Mouse (Mus musculus): ENCODE data around the gene Myo10.
A peak's percentile ranks its signal among the peaks of the same experiment; 100 is the strongest.

The Myo10 gene

GRCm38 (mm10) chr15:25622200-25622866, at the start of gene Myo10:
Gene Myo10, plus strand, starts transcription at chr15:25622525.
- DNase-seq (ENCODE audit: low spot score in 2 of 2): peak; percentile 100

GRCm38 (mm10) chr15:25573113-25573512, 49.2 kb upstream of the Myo10 start:
- no peak for DNase-seq (ENCODE audit: low spot score in 2 of 2)

- DNase-seq (ENCODE audit: low spot score in 2 of 2): no peak
Measured at GRCm38 (mm10) chr15:25573876-25574601, 48.3 kb upstream of the Myo10 start.

GRCm38 (mm10) chr15:25577327-25578051, 44.8 kb upstream of the Myo10 start:
- DNase-seq (ENCODE audit: low spot score in 2 of 2): no peak

GRCm38 (mm10) chr15:25578369-25578768, 44.0 kb upstream of the Myo10 start:
- peak; percentile 64 to 75 for DNase-seq (ENCODE audit: low spot score in 2 of 2)

DNA sequence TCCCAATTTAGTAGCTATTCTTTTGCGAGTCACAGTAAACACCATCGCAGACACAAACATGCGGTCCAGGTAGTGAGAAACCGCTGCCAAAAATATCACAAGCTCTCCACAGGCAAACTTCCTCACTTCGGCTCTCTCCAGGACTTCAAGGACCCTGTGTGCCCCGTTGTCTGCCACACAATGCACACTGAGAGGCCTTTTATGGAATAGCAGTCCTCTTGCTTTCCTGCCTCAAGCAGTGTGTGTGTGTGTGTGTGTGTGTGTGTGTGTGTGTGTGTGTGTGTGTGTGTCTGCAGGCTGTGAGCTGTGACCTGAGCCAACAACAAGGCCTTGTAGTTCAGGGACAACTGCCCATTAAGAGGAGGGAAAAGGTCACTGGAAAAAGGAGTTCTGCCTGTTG, 41.6 kb upstream of the Myo10 start:
- no peak for DNase-seq (ENCODE audit: low spot score in 2 of 2)

DNA sequence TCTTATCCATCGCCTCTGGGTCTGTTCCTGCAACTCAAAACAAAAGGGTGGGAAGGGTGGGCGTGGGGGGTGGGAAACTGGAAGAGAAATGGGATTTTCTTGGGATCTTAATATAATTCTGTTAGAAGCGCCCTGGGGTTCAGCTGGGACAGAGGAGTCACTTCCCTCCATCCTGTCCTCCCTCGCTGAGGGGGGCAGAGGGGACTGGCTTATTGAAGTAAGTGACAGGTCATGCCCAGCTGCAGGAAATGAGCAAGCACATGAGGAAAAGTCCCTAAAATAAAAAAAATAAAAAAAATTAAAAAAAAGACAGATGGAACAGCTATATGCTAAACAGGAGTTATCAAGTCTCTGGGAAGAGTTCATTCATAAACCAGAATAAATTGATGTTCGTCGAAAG, 40.3 kb upstream of the Myo10 start:
- no peak for DNase-seq (ENCODE audit: low spot score in 2 of 2)

DNA sequence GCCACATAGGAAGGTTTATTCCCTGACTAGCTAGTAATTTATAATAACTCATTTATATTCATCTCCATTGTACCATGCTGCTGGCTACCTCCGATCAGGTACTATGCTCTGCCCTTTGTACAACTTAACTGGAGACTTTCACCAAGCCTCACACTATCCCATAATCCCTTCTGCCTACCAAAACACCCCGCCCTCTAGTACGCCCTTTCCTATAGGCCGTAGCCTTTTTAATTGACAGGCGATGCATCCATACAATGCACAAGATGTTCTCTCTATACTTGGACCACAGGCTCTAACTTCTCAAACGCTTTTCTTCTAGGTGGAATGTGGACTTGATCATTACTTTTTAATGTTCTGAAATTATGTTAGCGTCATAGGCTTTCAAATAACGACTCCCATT, 39.0 kb upstream of the Myo10 start:
- DNase-seq (ENCODE audit: low spot score in 2 of 2): no peak

- no peak for DNase-seq (ENCODE audit: low spot score in 2 of 2)
Measured at GRCm38 (mm10) chr15:25586828-25587227, 35.5 kb upstream of the Myo10 start.

GRCm38 (mm10) chr15:25587943-25588342, 34.4 kb upstream of the Myo10 start:
- DNase-seq (ENCODE audit: low spot score in 2 of 2): no peak

GRCm38 (mm10) chr15:25589318-25589902, 32.9 kb upstream of the Myo10 start:
- DNase-seq (ENCODE audit: low spot score in 2 of 2): no peak

DNA sequence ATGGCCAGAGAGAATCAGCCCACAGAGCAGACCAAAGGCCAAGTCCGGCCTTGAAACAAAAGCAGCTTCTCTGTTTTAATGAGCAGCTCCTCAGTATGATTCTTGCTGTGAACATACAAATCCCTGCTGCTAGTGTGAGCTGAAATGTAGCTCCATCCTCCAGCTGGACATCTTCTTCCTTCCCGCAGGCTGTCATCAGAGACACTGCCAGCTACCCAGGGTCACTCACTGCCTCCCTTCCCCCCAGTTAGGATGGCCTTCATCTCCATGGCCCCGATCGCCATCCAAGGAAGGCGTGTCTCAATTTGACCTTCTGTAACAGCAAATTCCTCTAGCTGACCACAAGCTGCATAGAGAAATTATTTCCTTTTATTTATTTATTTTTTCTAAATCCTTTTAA, 32.4 kb upstream of the Myo10 start:
- DNase-seq (ENCODE audit: low spot score in 2 of 2): no peak

DNA sequence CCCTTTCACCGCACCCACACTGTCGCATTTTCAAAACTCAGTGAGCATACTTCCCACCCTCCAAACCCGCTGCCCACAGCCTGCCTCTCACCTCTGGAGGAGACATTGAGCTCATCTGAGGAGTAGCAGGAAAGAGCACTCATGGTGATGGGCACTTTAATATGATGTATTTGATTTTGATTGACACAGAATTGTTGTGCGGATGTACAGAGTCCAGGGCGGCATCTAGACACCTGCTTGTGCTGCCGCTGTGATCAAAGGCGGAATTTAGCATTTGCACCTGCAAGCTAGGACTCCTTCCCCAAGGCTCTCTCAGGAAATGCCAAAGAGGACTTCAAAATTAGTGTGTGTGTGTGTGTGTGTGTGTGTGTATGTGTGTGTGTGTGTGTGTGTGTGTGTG, 31.4 kb upstream of the Myo10 start:
- peak; percentile 69 to 74 for DNase-seq (ENCODE audit: low spot score in 2 of 2)

- peak; percentile 29 to 42 for DNase-seq (ENCODE audit: low spot score in 2 of 2)
Measured at GRCm38 (mm10) chr15:25591964-25592363, 30.4 kb upstream of the Myo10 start.

DNA sequence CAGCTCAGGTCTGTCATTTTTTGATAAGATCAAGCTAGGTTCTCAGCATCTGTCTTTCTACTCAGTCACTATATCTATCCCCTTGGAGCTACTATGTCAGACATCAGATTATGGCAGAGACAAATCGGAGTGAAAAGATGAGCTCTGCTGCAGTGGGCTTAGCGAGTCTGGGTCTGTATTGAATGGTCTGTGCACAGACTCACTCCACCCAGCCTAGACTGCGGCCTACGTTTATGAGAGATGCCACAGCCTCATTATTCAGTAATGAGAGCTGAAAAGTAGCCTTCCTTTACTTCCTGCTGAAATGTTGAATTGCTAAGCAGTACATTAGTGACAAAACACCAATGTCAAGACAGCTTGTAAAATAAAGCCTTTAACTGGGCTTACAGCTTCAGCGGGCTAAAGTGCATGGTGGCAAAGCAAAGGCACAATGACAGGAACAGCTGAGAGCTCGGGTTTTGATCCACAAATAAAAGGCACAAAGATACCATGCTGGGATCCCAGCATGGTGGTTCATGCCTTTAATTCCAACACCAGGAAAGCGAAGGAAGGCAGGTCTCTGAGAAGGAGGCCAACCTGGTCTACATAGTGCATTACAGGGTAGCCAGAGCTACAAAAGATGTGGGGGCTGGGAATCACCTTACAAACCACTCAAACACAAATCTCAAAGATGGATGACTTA, 28.7 kb upstream of the Myo10 start:
- DNase-seq (ENCODE audit: low spot score in 2 of 2): no peak

DNA sequence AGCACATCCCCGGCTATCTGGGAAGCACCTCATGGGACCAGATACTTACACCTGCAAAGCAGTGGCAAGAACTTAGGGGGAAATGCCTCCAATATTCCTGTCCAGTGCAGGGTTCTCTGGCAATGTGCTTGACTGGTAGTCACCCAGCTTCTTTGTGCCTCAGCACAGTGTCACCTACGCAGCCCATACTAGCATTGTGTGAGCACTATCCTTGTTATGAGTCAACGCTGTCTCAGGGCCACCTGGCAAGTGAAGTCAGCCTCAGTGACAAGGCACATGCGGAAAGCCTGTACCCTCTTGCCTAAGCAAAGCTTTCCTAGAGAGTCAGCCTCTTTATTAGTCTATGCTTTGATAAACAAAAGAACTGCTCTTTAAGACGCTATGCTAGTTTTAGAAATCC, 24.0 kb upstream of the Myo10 start:
- DNase-seq (ENCODE audit: low spot score in 2 of 2): no peak

DNA sequence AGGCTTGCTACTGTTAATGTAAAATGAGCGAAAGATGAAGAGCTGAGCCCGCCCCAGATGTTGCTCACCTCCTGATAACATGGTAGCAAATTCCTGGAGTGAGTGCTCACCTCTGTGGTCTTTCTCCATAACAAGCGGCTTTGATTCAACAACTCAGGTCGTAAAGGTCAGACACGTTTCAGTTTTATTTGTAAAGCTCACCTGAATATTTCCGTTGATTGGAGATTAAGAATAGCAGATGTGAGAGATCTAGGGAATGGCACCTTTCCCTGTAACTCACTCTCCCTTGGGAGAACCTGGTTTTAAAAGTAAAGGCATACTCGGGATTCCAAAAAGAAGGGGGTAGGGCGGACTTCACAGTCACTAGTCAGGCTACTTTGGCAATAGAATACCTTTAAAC, 20.0 kb upstream of the Myo10 start:
- no peak for DNase-seq (ENCODE audit: low spot score in 2 of 2)

GRCm38 (mm10) chr15:25603286-25603685, 19.0 kb upstream of the Myo10 start:
- DNase-seq (ENCODE audit: low spot score in 2 of 2): no peak

DNA sequence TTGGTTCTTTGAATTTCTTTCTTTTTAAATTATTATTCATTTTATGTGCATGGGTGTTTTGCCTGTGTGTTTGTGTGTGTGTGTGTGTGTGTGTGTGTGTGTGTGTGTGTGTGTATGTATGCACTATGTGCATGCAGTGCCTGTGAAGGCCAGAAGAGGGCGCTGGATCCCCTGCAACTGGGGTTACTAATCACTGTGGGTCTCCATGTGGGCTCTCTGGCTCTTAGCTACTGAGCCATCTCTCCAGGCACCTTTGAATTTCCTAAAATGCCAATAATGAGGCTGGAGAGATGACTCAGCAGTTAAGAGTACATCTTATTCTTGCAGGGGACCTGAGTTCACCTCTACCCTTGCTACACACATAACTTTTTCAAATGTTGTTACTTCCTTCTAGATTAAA, 18.1 kb upstream of the Myo10 start:
- DNase-seq (ENCODE audit: low spot score in 2 of 2): no peak

- no peak for DNase-seq (ENCODE audit: low spot score in 2 of 2)
Measured at GRCm38 (mm10) chr15:25605376-25605775, 16.9 kb upstream of the Myo10 start.

GRCm38 (mm10) chr15:25608742-25609141, 13.6 kb upstream of the Myo10 start:
- no peak for DNase-seq (ENCODE audit: low spot score in 2 of 2)

GRCm38 (mm10) chr15:25609253-25609652, 13.1 kb upstream of the Myo10 start:
- no peak for DNase-seq (ENCODE audit: low spot score in 2 of 2)
